Mouse (Mus musculus): ENCODE measurements around the gene Wdr70. TPM values are rescaled to one million over a fixed set of nuclear protein-coding genes. Genes with fewer than 3 reads are reported as not detected.

The Wdr70 gene
- polyA plus RNA-seq, 1 experiment, result 26.6 TPM

GRCm38 (mm10) chr15:7922291-7923037, 176.5 kb downstream of the Wdr70 start:
- Histone ChIP-seq H3K4me1 (ENCODE audit: control insufficient read depth, insufficient read depth, low read length) (no peaks in the 10 kb centered on the region), H3K4me3 (ENCODE audit: insufficient read depth, low read length) (no peak overlapping the region), H3K27ac (ENCODE audit: insufficient read depth, low read length) (no peak overlapping the region)
- no peak for TF ChIP-seq POLR2A (IDR thresholded peaks at IDR 0.05; ENCODE audit: extremely low read depth, insufficient read depth, low read length)
- TF ChIP-seq CTCF (IDR thresholded peaks at IDR 0.05; ENCODE audit: extremely low read depth, insufficient read depth, low read length), result no peak

GRCm38 (mm10) chr15:7921124-7921523, 177.9 kb downstream of the Wdr70 start:
- no peak for TF ChIP-seq CTCF (IDR thresholded peaks at IDR 0.05; ENCODE audit: extremely low read depth, insufficient read depth, low read length)
- no peak overlapping the region for H3K27ac ChIP-seq (ENCODE audit: insufficient read depth, low read length)
- no peak overlapping the region for H3K4me3 ChIP-seq (ENCODE audit: insufficient read depth, low read length)
- H3K4me1 ChIP-seq (ENCODE audit: control insufficient read depth, insufficient read depth, low read length), result no peaks in the 10 kb centered on the region

GRCm38 (mm10) chr15:7906491-7907035, 192.4 kb downstream of the Wdr70 start:
- H3K4me1 ChIP-seq (ENCODE audit: control insufficient read depth, insufficient read depth, low read length), result no peaks in the 10 kb centered on the region
- no peak overlapping the region for H3K27ac ChIP-seq (ENCODE audit: insufficient read depth, low read length)
- no peak overlapping the region for H3K4me3 ChIP-seq (ENCODE audit: insufficient read depth, low read length)
- TF ChIP-seq POLR2A (IDR thresholded peaks at IDR 0.05; ENCODE audit: extremely low read depth, insufficient read depth, low read length), result no peak
- no peak for TF ChIP-seq CTCF (IDR thresholded peaks at IDR 0.05; ENCODE audit: extremely low read depth, insufficient read depth, low read length)

- Histone ChIP-seq H3K4me1 (ENCODE audit: control insufficient read depth, insufficient read depth, low read length) (no peaks in the 10 kb centered on the region), H3K27ac (ENCODE audit: insufficient read depth, low read length) (no peak overlapping the region), H3K4me3 (ENCODE audit: insufficient read depth, low read length) (no peak overlapping the region)
- TF ChIP-seq POLR2A (IDR thresholded peaks at IDR 0.05; ENCODE audit: extremely low read depth, insufficient read depth, low read length), result no peak
- no peak for TF ChIP-seq CTCF (IDR thresholded peaks at IDR 0.05; ENCODE audit: extremely low read depth, insufficient read depth, low read length)
Measured at GRCm38 (mm10) chr15:7899286-7899685, 199.7 kb downstream of the Wdr70 start.

GRCm38 (mm10) chr15:7891547-7892282, 207.3 kb downstream of the Wdr70 start:
- Histone ChIP-seq H3K27ac (ENCODE audit: insufficient read depth, low read length) (no peak overlapping the region), H3K4me1 (ENCODE audit: control insufficient read depth, insufficient read depth, low read length) (no peaks in the 10 kb centered on the region), H3K4me3 (ENCODE audit: insufficient read depth, low read length) (no peak overlapping the region)
- TF ChIP-seq CTCF (IDR thresholded peaks at IDR 0.05; ENCODE audit: extremely low read depth, insufficient read depth, low read length), result no peak
- TF ChIP-seq POLR2A (IDR thresholded peaks at IDR 0.05; ENCODE audit: extremely low read depth, insufficient read depth, low read length), result no peak

GRCm38 (mm10) chr15:7890286-7890685, 208.7 kb downstream of the Wdr70 start:
- no peaks in the 10 kb centered on the region for H3K4me1 ChIP-seq (ENCODE audit: control insufficient read depth, insufficient read depth, low read length)
- H3K27ac ChIP-seq (ENCODE audit: insufficient read depth, low read length), result no peak overlapping the region
- H3K4me3 ChIP-seq (ENCODE audit: insufficient read depth, low read length), result no peak overlapping the region
- TF ChIP-seq CTCF (IDR thresholded peaks at IDR 0.05; ENCODE audit: extremely low read depth, insufficient read depth, low read length) (no peak), POLR2A (IDR thresholded peaks at IDR 0.05; ENCODE audit: extremely low read depth, insufficient read depth, low read length) (no peak)

- TF ChIP-seq CTCF (IDR thresholded peaks at IDR 0.05; ENCODE audit: extremely low read depth, insufficient read depth, low read length) (no peak), POLR2A (IDR thresholded peaks at IDR 0.05; ENCODE audit: extremely low read depth, insufficient read depth, low read length) (no peak)
- no peak overlapping the region for H3K4me3 ChIP-seq (ENCODE audit: insufficient read depth, low read length)
Measured at GRCm38 (mm10) chr15:7889362-7889674, 209.7 kb downstream of the Wdr70 start.

GRCm38 (mm10) chr15:7888617-7889361, 210.2 kb downstream of the Wdr70 start:
- Histone ChIP-seq H3K27ac (ENCODE audit: insufficient read depth, low read length) (no peak overlapping the region), H3K4me1 (ENCODE audit: control insufficient read depth, insufficient read depth, low read length) (no peaks in the 10 kb centered on the region), H3K4me3 (ENCODE audit: insufficient read depth, low read length) (no peak overlapping the region)
- no peak for TF ChIP-seq POLR2A (IDR thresholded peaks at IDR 0.05; ENCODE audit: extremely low read depth, insufficient read depth, low read length)
- no peak for TF ChIP-seq CTCF (IDR thresholded peaks at IDR 0.05; ENCODE audit: extremely low read depth, insufficient read depth, low read length)

More at GRCm38 (mm10) chr15:7889362-7889674, 209.7 kb downstream of the Wdr70 start:
- no peaks in the 10 kb centered on the region for H3K4me1 ChIP-seq (ENCODE audit: control insufficient read depth, insufficient read depth, low read length)
- H3K27ac ChIP-seq (ENCODE audit: insufficient read depth, low read length), result no peak overlapping the region

GRCm38 (mm10) chr15:7886591-7886990, 212.4 kb downstream of the Wdr70 start:
- Histone ChIP-seq H3K4me1 (ENCODE audit: control insufficient read depth, insufficient read depth, low read length) (no peaks in the 10 kb centered on the region), H3K27ac (ENCODE audit: insufficient read depth, low read length) (no peak overlapping the region), H3K4me3 (ENCODE audit: insufficient read depth, low read length) (no peak overlapping the region)
- TF ChIP-seq POLR2A (IDR thresholded peaks at IDR 0.05; ENCODE audit: extremely low read depth, insufficient read depth, low read length) (no peak), CTCF (IDR thresholded peaks at IDR 0.05; ENCODE audit: extremely low read depth, insufficient read depth, low read length) (no peak)
